Mouse (Mus musculus) heart, adult 2 months (tissue): Measurements from ENCODE around the gene Megf9.

Source experiments
- CTCF ChIP-seq: fragments of 200-600 bp; IDR thresholded peaks from 2 replicates; pipeline ENCODE4 v1.8.1; 2022; ENCODE audit warnings: antibody characterized with exemption, mild to moderate bottlenecking, moderate library complexity
- EP300 ChIP-seq: fragments of 200-500 bp; IDR thresholded peaks from 2 replicates; pipeline ENCODE4 v1.6.1; 2011; ENCODE audit warnings: low read depth, low read length, control low read depth; ENCODE audit not compliant: insufficient read depth

DNA sequence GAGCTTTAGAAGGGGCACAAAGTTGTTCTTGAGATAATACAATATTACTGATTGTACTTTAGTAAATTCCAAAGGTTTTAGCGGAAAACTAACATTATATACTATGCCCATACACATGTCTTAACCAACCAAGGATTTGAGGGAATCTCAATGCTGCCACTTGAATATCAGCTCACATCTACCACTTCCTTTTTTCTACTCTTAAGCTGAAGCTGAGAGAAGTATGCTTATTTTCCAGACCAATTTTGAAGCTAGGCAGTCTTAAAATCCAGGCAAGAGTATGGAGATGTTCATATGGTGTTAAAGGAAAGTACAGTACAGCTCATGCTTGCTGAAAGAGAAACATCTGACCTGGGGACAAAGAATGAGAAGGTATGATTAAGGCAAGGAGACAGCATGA, 26.6 kb downstream of the Megf9 start:
- no peak for TF ChIP-seq EP300
- no peak for TF ChIP-seq CTCF
